Mouse (Mus musculus) spleen, adult 2 months (tissue): Measurements from ENCODE around the gene Rasd2.

Experiments
- CTCF ChIP-seq: fragments of 200-500 bp; IDR thresholded peaks from 2 replicates; pipeline ENCODE4 v1.5.1; 2011; ENCODE audit warnings: mild to moderate bottlenecking, inconsistent platforms; ENCODE audit not compliant: insufficient read depth, insufficient read length, insufficient replicate concordance; ENCODE audit errors: extremely low read depth
- POLR2A ChIP-seq: fragments of 200-500 bp; IDR thresholded peaks from 2 replicates; pipeline ENCODE4 v1.6.1; 2011; ENCODE audit warnings: low read depth, low read length, inconsistent platforms

- no peak for TF ChIP-seq POLR2A
- TF ChIP-seq CTCF = no peak
Observed at GRCm38 (mm10) chr8:75216886-75217285, 3.1 kb downstream of the Rasd2 start.
